Mouse (Mus musculus): Measurements from ENCODE around the gene Tfip11.

Gene Tfip11

GRCm38 (mm10) chr5:112364184-112364797, 38.1 kb downstream of the Tfip11 start:
- DNase-seq (ENCODE audit: low spot score) = no peak

DNA sequence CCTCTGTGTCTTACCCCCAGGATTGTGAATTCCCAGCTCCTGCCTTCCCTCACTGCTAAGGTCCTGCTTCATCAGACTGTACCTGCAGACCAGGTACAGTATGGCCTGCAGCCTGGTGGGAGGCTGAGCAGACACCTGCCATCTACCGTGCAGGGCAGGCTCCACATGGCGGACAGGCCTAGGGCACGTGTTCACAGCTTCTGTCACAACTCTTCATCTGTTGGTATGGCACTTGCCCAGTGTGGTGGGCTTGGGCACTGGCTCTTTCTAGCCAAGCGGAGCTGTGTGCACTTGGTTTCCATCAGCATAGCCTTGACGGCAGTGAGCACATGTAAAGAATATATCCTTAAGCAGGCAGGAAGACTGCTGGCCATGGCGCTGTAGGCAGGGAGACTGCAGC, 40.7 kb downstream of the Tfip11 start:
- DNase-seq (ENCODE audit: low spot score) = no peak

GRCm38 (mm10) chr5:112367338-112367737, 41.2 kb downstream of the Tfip11 start:
- no peak for DNase-seq (ENCODE audit: low spot score)

DNA sequence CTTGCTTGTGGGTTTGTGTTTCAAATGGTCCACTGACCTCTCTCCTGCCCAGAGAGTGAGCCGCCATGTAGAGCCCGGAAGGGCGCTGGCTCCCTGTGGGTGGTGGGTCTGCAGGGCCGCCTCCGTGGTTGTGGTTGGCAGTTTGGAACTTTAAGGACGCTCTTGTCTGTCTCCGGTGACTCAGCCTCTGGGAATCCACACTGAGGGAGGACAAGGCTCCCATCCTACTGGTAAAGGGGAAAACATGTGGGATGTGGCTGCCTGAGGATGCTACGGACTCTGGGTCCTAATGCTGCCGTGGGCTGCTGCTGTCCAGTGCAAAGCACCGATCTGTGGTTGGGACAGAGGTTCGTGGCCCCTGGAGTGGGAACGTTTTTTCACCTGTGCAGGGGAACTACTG, 41.8 kb downstream of the Tfip11 start:
- no peak for DNase-seq (ENCODE audit: low spot score)

DNA sequence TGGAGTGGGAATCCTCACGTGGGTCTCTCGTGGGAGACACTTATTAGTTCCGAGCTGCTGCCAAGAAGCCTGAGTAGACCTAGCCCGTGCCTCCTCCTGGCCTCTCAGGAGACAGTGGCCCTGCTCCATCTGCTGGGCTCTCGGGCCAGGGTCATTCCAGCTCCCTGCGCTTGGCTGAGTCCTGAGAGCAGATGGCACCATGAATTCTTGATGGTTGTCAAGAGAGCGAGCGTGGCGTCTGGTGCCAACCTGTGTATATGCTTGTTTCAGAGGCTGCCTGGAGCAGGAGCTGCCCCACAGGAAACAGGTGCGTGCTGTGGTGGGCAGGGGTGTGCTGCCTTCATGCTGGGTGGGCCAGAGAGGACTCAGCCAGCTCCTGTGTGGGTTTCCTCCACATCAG, 42.5 kb downstream of the Tfip11 start:
- no peak for DNase-seq (ENCODE audit: low spot score)

DNA sequence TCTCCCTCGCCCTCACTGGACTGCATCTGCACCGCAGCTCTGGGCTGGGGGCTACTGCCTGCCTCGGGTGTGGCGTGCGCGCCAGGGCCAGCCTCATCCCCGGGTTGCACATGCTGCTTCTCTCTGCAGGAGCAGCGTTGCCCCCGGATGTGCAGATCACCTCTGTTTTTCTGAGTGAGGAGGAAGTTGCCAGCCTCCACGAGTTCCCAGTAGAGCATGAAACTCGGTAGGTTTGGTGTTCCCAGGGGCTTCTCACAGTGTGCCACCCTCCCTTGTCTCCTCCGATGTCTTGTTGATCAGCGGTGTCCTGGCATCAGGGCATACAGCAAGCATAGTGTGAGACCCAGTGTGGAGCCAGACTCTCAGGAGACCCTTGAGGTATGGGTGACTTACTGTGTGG, 43.2 kb downstream of the Tfip11 start:
- DNase-seq (ENCODE audit: low spot score) = no peak

GRCm38 (mm10) chr5:112370236-112370813, 44.2 kb downstream of the Tfip11 start:
- DNase-seq (ENCODE audit: low spot score) = no peak

DNA sequence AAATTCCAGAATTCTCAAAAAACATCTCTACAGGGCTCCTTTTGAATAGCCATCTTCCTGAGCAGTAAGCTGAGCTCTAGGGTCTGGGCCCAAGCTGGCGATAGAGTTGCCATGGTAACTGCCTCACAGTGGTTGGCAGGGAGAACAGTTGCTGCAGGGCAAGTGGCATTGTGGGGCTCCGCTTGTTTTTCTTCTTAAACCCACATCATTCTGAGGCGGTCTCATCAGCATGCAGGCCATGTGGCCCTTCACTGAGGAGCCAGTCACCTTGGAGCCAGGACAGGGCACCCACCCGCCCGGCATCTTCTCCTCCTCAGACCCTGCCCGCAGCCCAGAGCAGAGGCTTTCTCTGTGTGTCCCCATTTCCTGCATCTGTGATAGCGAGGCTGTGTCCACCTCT, 45.8 kb downstream of the Tfip11 start:
- DNase-seq (ENCODE audit: low spot score) = no peak

GRCm38 (mm10) chr5:112376111-112376510, 50.0 kb downstream of the Tfip11 start:
- DNase-seq (ENCODE audit: low spot score) = no peak

GRCm38 (mm10) chr5:112377380-112377779, 51.2 kb downstream of the Tfip11 start:
- DNase-seq (ENCODE audit: low spot score) = no peak

DNA sequence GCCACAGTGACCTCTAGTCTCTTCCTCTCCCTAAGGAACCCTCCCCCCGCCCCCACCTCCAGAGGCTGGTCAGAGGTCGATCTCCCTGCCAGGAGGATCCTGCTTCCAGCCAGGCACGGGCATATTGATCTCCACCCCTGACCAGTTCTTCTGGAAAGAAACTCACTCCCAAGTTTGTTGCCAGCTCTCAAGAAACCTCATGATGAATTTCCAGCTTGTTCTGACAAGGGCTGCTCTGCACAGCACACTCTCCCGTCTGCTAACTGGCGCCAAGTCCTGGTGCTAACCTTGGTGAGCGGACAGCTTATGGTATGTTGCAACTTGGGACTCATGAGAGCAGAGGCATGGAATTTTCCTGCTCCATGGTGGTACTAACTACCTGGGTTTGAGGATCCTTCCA, 52.6 kb downstream of the Tfip11 start:
- no peak for DNase-seq (ENCODE audit: low spot score)

DNA sequence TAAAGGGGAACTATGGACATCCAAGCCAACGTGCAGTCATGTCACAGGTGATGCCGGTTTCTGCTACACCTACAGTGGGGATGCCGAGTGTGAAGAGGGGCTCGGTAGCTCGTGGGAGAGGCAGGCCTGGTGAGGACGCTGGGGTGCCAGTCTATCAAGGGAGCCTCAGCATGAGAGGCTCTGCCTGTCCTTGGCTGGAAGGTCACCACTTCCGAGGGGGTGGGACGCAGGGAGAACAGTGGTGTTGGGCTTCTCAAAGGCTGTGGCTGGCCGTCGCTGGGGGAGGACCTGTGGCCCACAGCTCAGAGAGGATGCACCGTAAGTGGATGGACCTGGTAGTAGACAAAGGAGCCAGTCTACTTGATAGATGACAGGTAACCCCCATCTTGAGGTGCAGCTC, 55.0 kb downstream of the Tfip11 start:
- DNase-seq (ENCODE audit: low spot score) = no peak

GRCm38 (mm10) chr5:112382042-112382441, 55.9 kb downstream of the Tfip11 start:
- no peak for DNase-seq (ENCODE audit: low spot score)

DNA sequence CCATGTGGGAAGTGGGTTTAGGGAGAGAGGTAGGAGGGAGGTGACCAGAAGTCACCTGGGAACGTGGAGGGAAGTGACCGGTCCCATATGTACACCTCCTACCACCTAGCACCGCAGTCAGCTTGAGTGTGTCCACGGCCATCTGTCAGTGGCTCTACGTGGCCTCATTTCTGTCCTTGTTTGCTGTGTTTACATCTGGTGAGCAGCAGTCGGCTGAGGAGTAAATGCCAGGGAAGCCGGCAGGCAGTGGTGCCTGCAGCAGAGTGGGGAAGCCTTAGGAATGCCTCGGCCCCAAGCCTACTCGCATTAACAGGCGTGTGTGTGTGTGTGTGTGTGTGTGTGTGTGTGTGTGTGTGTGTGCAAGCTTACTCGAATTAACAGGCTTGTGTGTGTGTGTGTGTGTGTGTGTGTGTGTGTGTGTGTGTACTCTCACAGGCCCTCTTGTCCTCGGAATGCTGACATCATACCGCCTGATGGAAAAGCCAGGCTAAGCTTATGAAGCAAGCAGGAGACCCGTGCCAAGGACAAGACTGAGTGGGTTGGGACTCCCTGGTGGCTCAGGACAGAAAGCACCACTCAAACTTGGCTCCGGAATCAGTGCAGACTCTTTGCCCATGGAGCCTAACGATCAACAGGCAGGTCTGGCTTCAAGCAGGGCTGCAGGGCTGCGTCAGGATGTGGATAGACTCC, 56.6 kb downstream of the Tfip11 start:
- DNase-seq (ENCODE audit: low spot score) = no peak

DNA sequence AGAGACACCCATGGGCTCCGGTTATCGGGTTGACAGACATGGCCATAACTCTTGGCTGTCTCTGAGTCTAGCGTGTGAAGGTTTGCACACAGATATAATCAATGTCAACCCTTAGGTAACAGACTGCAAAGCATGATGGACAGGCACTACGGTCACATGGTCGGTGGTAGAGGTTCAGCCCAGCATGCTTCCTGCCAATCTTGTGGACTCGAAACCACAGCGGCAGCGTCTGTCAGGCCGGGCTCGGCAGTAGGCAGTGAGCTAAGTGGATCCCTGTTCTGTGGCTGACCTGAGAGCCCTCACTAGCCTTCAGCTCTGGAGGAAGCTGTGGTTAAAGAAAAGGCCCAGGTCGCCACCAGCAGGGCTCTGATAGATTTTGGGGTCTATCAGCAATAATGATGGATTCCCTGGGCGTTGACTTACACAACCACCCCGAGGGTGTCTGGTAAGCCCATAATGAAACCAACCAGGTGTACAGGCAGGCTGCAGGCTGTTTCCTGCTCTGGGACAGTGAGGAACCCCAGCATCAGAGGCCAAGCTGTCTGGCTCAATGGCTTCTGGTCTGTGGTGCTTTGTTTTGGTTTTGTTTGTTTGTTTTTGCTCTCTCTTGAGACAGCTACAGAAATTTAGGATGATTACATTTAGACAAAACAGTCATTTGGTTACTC, 58.8 kb downstream of the Tfip11 start:
- DNase-seq (ENCODE audit: low spot score) = no peak

- DNase-seq (ENCODE audit: low spot score) = no peak
These were observed 59.8 kb downstream of the Tfip11 start for GRCm38 (mm10) chr5:112385973-112386372.
